Mouse (Mus musculus): ENCODE data around the gene Acsm3. TPM values are rescaled to one million over a fixed set of nuclear protein-coding genes. Genes with fewer than 3 reads are reported as not detected.
"Not testable (repeated sequence)": the region's sequence is repeated elsewhere in the genome, so short reads cannot be mapped to it uniquely, and the experiment has no call there.

Gene Acsm3
- total RNA-seq (2021), result not detected

- intact Hi-C loops (cut with DNase I), result no loop called here
- DNase-seq (ENCODE audit: low spot score in 2 of 2), result no peak
Observed at GRCm38 (mm10) chr7:119760527-119760951, at the start of gene Acsm3. Gene Acsm3 (plus strand): TSS chr7:119760923.

GRCm38 (mm10) chr7:119714111-119714510, 46.6 kb upstream of the Acsm3 start:
- intact Hi-C loops (cut with DNase I), result no loop called here
- no peak for DNase-seq (ENCODE audit: low spot score in 2 of 2)

GRCm38 (mm10) chr7:119720253-119720946, 40.3 kb upstream of the Acsm3 start, which contains the start of gene Thumpd1:
Gene Thumpd1 (minus strand): TSS chr7:119720798.
- peak; percentile 96 for DNase-seq (ENCODE audit: low spot score in 2 of 2)
- intact Hi-C loops (cut with DNase I), result loop anchor here (5.0 kb wide), 1 partner anchor 917 kb away; the partner anchor contains the start of gene Uqcrc2

- DNase-seq (ENCODE audit: low spot score in 2 of 2), result no peak
- intact Hi-C loops (cut with DNase I), result loop anchor here (5.0 kb wide), 1 partner anchor 916 kb away; the partner anchor contains the start of gene Uqcrc2
Observed at GRCm38 (mm10) chr7:119720947-119721310, 39.8 kb upstream of the Acsm3 start.

- intact Hi-C loops (cut with DNase I), result no loop called here
Observed at GRCm38 (mm10) chr7:119727621-119728020, 33.1 kb upstream of the Acsm3 start.

GRCm38 (mm10) chr7:119731262-119731661, 29.5 kb upstream of the Acsm3 start:
- intact Hi-C loops (cut with DNase I); DNase-seq (ENCODE audit: low spot score in 2 of 2): not testable (repeated sequence)

More at GRCm38 (mm10) chr7:119727621-119728020, 33.1 kb upstream of the Acsm3 start:
- DNase-seq (ENCODE audit: low spot score in 2 of 2), result no peak

GRCm38 (mm10) chr7:119738877-119739276, 21.8 kb upstream of the Acsm3 start:
- no peak for DNase-seq (ENCODE audit: low spot score in 2 of 2)
- intact Hi-C loops (cut with DNase I), result no loop called here

GRCm38 (mm10) chr7:119739798-119740468, 20.8 kb upstream of the Acsm3 start:
- DNase-seq (ENCODE audit: low spot score in 2 of 2); intact Hi-C loops (cut with DNase I): not testable (repeated sequence)

- intact Hi-C loops (cut with DNase I), result no loop called here
- DNase-seq (ENCODE audit: low spot score in 2 of 2), result no peak
Observed at GRCm38 (mm10) chr7:119744321-119744720, 16.4 kb upstream of the Acsm3 start.

GRCm38 (mm10) chr7:119745869-119746268, 14.9 kb upstream of the Acsm3 start:
- no peak for DNase-seq (ENCODE audit: low spot score in 2 of 2)
- intact Hi-C loops (cut with DNase I), result no loop called here

GRCm38 (mm10) chr7:119748761-119749160, 12.0 kb upstream of the Acsm3 start:
- DNase-seq (ENCODE audit: low spot score in 2 of 2), result no peak
- intact Hi-C loops (cut with DNase I), result no loop called here

GRCm38 (mm10) chr7:119749942-119750341, 10.8 kb upstream of the Acsm3 start:
- intact Hi-C loops (cut with DNase I), result no loop called here
- DNase-seq (ENCODE audit: low spot score in 2 of 2), result no peak

- intact Hi-C loops (cut with DNase I), result no loop called here
Observed at GRCm38 (mm10) chr7:119753696-119754095, 7.0 kb upstream of the Acsm3 start.

GRCm38 (mm10) chr7:119762166-119762697, 1.5 kb downstream of the Acsm3 start:
- no peak for DNase-seq (ENCODE audit: low spot score in 2 of 2)
- intact Hi-C loops (cut with DNase I), result no loop called here

More at GRCm38 (mm10) chr7:119753696-119754095, 7.0 kb upstream of the Acsm3 start:
- DNase-seq (ENCODE audit: low spot score in 2 of 2), result no peak

- intact Hi-C loops (cut with DNase I), result no loop called here
- DNase-seq (ENCODE audit: low spot score in 2 of 2), result no peak
Observed at GRCm38 (mm10) chr7:119764377-119764776, 3.7 kb downstream of the Acsm3 start.

- no peak for DNase-seq (ENCODE audit: low spot score in 2 of 2)
- intact Hi-C loops (cut with DNase I), result no loop called here
Observed at GRCm38 (mm10) chr7:119766996-119767395, 6.3 kb downstream of the Acsm3 start.

- intact Hi-C loops (cut with DNase I), result no loop called here
- DNase-seq (ENCODE audit: low spot score in 2 of 2), result no peak
Observed at GRCm38 (mm10) chr7:119769895-119770294, 9.2 kb downstream of the Acsm3 start.

- intact Hi-C loops (cut with DNase I), result loop anchor here (10.0 kb wide), 1 partner anchor 109 kb away; no protein-coding TSS in a partner anchor
- DNase-seq (ENCODE audit: low spot score in 2 of 2), result no peak
Observed at GRCm38 (mm10) chr7:119783453-119783852, 22.7 kb downstream of the Acsm3 start.

GRCm38 (mm10) chr7:119784908-119785307, 24.2 kb downstream of the Acsm3 start:
- intact Hi-C loops (cut with DNase I), result loop anchor here (10.0 kb wide), 1 partner anchor 110 kb away; no protein-coding TSS in a partner anchor
- no peak for DNase-seq (ENCODE audit: low spot score in 2 of 2)

- no peak for DNase-seq (ENCODE audit: low spot score in 2 of 2)
- intact Hi-C loops (cut with DNase I), result loop anchor here (10.0 kb wide), 1 partner anchor 114 kb away; no protein-coding TSS in a partner anchor
Observed at GRCm38 (mm10) chr7:119789024-119789423, 28.3 kb downstream of the Acsm3 start.
